Mouse (Mus musculus) common myeloid progenitor, adult 5-6 weeks (primary cell): ENCODE measurements around the gene Tmem63c. TPM values are rescaled to one million over a fixed set of nuclear protein-coding genes. Genes with fewer than 3 reads are reported as not detected.

Source experiments
- ATAC-seq: replicated peaks from 2 replicates; pipeline ENCODE4 v1.8.0; 2016; ENCODE audit warnings: low read depth, mild to moderate bottlenecking, moderate TSS enrichment, inconsistent platforms; ENCODE audit not compliant: poor library complexity, severe bottlenecking
- total RNA-seq: library from RNA; stranded (forward); fragments of 200-1000, 187-1606 nt; gene quantifications from 2 replicates; pipeline ENCODE4 v1.2.3, GENCODE M21; 2017

Gene Tmem63c
- total RNA-seq = not detected in 2 replicates

- ATAC-seq = no peak
Measured at GRCm38 (mm10) chr12:87021040-87021439, at the start of gene Tmem63c. Gene Tmem63c (plus strand): TSS chr12:87021340.

- no peak for ATAC-seq
Measured at GRCm38 (mm10) chr12:86973216-86973615, 47.9 kb upstream of the Tmem63c start.

GRCm38 (mm10) chr12:86973706-86974105, 47.4 kb upstream of the Tmem63c start:
- no peak for ATAC-seq

GRCm38 (mm10) chr12:86974387-86975288, 46.5 kb upstream of the Tmem63c start:
- peak; percentile 65 for ATAC-seq

- ATAC-seq = 0 out of 2 replicates have a peak, but pooled peaks have one; percentile 16
Measured at GRCm38 (mm10) chr12:86975761-86976160, 45.4 kb upstream of the Tmem63c start.

- no peak for ATAC-seq
Measured at GRCm38 (mm10) chr12:86976511-86977168, 44.5 kb upstream of the Tmem63c start.

- no peak for ATAC-seq
Measured at GRCm38 (mm10) chr12:86977833-86978232, 43.3 kb upstream of the Tmem63c start.

GRCm38 (mm10) chr12:86981180-86981579, 40.0 kb upstream of the Tmem63c start:
- no peak for ATAC-seq

GRCm38 (mm10) chr12:86983470-86984193, 37.5 kb upstream of the Tmem63c start:
- peak; percentile 74 for ATAC-seq

- ATAC-seq = peak; percentile 69
Measured at GRCm38 (mm10) chr12:86984194-86984555, 37.0 kb upstream of the Tmem63c start.

- no peak for ATAC-seq
Measured at GRCm38 (mm10) chr12:86986562-86986961, 34.6 kb upstream of the Tmem63c start.

GRCm38 (mm10) chr12:86988227-86988626, 32.9 kb upstream of the Tmem63c start:
- ATAC-seq = no peak

GRCm38 (mm10) chr12:86989378-86989777, 31.8 kb upstream of the Tmem63c start:
- ATAC-seq = no peak

GRCm38 (mm10) chr12:86989890-86990754, 31.0 kb upstream of the Tmem63c start, which contains the start of gene Zdhhc22:
Gene Zdhhc22 (minus strand): TSS chr12:86990430.
- peak; percentile 72 for ATAC-seq

GRCm38 (mm10) chr12:86990755-86991110, 30.4 kb upstream of the Tmem63c start:
- ATAC-seq = no peak

GRCm38 (mm10) chr12:86994166-86994565, 27.0 kb upstream of the Tmem63c start:
- 0 out of 2 replicates have a peak, but pooled peaks have one; percentile 27 for ATAC-seq

GRCm38 (mm10) chr12:86994776-86995175, 26.4 kb upstream of the Tmem63c start:
- ATAC-seq = no peak

GRCm38 (mm10) chr12:86995931-86996330, 25.2 kb upstream of the Tmem63c start:
- no peak for ATAC-seq

GRCm38 (mm10) chr12:86998699-86999098, 22.4 kb upstream of the Tmem63c start:
- no peak for ATAC-seq
